Mouse (Mus musculus): ENCODE measurements at regions not wholly inside any gene's neighbourhood (a gene's known extent, or its start where the extent isn't known, plus 50 kb on each side); places are given as distances from the start of the nearest gene placed in this dataset.

GRCm38 (mm10) chr11:111715401-111715800 lies 649.4 kb downstream of the Kcnj2 start:
- DNase-seq (ENCODE audit: low spot score) = no peak

DNA sequence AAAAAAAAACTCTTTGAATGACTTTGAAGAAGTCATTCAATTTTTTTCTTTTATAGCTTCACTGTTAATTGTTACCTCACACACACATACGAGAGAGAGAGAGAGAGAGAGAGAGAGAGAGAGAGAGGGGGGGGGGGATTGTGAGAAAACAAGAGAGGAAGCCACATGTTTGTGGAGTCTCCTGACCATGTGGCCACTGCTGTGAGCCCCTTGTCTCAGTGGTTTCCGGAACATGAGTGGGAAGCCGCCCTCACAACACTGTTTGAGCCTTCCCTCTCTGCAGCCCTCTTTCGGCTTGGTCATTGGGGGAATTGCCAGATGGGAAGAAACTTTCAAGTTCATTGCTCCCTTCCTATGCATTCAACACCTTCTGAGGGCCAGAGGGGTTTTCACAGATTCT lies 656.3 kb downstream of the Kcnj2 start:
- no peak for DNase-seq (ENCODE audit: low spot score)

DNA sequence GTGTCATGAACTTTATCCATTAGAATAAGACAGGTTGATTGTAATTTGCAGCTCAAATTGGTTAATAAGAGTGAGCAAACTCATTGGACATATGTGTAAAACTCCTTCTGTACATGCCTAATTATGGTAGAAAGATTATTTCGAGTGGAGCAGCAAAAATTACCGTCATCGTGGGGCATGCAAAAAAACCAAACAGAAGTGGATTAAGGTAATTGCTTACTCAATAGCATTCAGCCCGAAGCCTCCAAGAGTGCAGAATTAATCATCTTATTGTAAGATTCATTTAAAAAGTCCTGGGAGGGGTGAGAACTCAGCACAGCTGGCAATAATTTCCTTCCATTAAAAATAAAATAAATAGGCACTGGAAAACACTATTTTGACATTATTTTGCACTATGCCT lies 662.2 kb downstream of the Kcnj2 start:
- DNase-seq (ENCODE audit: low spot score) = no peak

- DNase-seq (ENCODE audit: low spot score) = no peak
Measured at GRCm38 (mm10) chr11:111732096-111732495, 666.1 kb downstream of the Kcnj2 start.

GRCm38 (mm10) chr11:111735446-111735845 lies 669.5 kb downstream of the Kcnj2 start:
- DNase-seq (ENCODE audit: low spot score) = no peak

DNA sequence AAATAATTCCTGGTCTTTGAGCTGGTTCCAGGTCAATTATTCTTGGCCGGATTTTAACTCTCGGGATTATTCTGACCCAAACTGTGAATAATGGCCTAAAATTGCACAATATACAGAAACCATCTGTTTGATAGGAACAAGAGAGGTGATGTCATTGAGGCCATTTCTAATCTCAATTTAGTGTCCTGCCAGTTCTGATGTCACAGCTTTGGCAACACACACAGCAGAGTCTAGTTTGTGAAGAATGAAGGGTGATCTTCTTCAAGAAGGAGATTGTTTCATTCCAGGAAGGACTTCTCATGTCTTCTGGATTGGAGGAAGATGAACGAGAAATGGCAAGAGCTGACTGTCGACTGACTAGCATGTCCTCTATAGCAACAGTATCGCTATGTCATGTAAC lies 670.0 kb downstream of the Kcnj2 start:
- no peak for DNase-seq (ENCODE audit: low spot score)

DNA sequence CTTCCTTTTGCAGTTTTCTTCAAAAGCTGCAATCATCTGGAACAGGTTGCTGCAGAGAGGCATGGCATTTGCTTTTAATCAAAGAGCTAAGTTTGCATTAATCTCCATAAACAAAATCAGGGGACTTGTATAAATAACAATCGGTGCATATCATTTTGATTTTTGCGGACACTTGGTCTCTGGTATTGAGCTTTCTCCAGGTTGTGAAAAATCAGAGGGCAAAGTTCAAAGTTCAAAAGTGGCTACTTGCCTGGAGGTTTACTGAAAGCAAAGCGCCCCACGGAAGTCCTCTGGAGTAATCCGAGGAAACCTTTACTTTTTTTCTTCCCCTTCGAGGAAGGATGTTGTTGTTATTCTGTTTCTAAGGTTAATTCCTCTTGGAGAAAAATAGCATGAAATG lies 677.4 kb downstream of the Kcnj2 start:
- no peak for DNase-seq (ENCODE audit: low spot score)

DNA sequence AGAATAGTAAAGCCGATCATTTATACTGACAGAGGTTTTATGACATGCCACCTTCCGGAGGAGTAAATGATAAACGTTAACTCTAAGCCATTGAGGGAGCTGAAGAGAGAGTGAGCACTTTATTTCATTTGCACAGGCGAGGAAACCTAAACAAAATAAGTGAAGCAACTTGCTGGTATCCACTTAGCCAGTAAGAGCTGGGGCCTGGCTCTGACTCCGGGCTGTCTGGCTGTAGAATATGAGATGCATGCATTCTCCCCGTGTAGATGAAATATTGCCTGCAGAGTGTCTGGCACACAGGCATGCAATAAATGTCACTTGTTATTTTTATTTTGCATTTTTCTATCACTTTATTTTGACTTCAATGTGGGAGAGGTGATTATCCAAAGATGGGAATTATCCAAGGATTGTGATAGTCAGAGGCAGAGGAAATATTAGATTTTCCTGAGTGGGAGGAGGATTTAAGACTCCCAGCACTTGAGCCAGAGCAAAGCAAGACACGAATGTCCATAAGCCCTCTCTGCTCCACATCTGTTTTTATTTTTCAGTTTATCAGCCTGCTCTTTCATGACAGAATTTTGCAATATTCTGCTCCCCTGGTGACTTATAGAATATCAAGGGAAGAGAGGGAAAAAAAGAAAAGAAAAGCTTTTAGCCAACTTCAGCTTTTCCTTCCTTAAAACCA lies 681.4 kb downstream of the Kcnj2 start:
- DNase-seq (ENCODE audit: low spot score) = no peak

DNA sequence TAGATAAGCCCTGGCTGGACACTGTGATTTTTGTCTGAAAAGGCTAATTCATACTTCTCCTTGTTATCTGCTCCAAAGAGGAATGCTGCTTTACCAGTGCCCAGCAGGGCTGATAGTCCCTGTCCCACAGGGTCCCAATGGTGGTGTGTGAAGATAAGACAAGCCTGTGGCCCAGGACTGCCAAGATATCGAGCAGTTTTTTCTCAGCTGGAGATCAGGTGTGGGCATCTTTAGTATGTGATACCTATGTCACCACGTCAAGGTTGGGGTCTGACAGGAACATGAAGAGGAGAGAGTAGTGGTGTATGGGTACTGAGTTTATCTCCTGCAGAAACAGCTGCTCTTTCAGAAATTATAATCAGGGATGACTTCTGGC lies 682.0 kb downstream of the Kcnj2 start:
- DNase-seq (ENCODE audit: low spot score) = no peak

DNA sequence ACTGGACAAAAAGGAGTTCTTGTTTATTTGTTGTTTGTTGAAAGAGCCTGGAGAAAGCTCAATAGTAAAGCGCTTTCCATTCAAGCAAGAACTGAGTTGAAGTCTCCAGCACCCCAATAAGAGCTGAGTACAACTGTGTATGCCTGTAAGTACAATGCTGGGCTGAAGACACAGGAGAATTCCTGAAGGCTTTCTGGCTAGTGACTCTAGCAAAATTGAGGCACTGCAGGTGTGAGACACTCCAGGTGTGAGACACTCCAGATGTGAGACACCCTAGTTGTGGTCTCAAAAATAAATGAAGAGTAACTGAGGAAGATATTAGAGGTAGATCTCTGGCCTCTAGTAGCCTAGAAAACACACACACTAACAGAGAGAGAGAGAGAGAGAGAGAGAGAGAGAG lies 682.5 kb downstream of the Kcnj2 start:
- DNase-seq (ENCODE audit: low spot score) = no peak

DNA sequence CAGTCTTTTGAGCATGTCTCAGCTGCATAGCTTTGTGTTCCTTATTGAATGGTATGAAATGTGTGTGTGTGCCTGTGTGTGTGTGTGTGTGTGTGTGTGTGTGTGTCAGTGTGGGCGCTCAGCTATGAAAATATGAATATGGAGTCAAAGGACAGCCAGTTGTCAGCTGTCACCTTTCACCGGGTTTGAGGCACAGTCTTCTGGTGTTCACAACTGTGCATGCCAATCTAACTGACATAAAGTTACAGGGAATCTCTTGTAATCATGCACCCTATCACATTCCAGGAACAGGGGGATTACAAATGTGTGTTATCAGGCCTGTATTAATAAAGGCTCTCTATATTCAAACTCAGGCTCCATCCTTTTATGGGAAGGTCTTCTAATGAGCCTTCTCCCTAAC lies 688.8 kb downstream of the Kcnj2 start:
- DNase-seq (ENCODE audit: low spot score) = no peak

- no peak for DNase-seq (ENCODE audit: low spot score)
Measured at GRCm38 (mm10) chr11:111763081-111763480, 697.1 kb downstream of the Kcnj2 start.

GRCm38 (mm10) chr11:111766371-111767011 lies 700.5 kb downstream of the Kcnj2 start:
- DNase-seq (ENCODE audit: low spot score) = no peak

- no peak for DNase-seq (ENCODE audit: low spot score)
Measured at GRCm38 (mm10) chr11:111767012-111767392, 701.0 kb downstream of the Kcnj2 start.

DNA sequence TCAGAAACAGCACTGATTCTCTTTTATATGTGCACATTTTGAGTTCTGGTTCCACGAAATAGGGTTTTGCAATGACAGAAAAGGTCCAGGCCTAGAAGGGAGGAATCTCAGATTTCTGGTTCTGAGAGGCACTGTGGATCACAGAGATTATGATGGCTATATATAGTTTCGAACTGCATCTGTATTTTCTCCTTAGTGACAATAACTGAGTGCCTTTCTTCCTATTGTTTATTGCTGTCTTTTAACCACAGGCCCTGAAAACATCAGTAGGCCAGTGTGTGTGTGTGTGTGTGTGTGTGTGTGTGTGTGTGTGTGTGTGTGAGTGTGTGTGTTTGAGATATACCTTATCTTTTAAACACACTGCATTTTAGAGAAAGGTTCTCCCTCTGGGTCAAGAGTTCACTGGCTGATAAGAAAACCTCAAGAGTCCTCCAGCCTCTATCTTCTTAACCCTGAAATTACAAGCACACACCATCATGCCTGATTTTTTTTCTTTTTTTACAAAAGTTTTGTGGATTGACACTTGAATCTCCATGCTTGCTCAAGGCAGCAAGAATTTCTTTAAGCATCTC lies 708.2 kb downstream of the Kcnj2 start:
- peak; percentile 23 for DNase-seq (ENCODE audit: low spot score)

DNA sequence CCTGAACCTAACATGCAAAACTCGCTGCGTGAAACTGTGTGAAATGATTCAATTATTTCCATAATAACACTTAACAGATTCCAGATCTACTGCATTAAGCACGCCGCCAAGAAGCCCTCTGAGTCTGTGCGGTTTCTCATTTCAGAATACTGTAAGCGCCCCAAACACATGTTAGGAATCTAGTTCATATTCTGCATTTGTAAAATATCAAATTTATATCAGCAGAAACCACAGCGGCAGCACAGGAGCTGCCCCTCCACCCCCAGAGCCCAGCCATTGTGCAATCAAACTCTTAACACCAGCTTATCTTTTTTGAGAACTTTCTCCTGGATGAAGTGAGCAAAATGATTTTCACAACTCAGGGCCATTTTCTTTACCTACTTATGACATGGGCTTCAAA lies 715.4 kb downstream of the Kcnj2 start:
- no peak for DNase-seq (ENCODE audit: low spot score)

- no peak for DNase-seq (ENCODE audit: low spot score)
Measured at GRCm38 (mm10) chr11:111791267-111791926, 725.4 kb downstream of the Kcnj2 start.

GRCm38 (mm10) chr11:111801033-111801432 lies 735.1 kb downstream of the Kcnj2 start:
- no peak for DNase-seq (ENCODE audit: low spot score)

DNA sequence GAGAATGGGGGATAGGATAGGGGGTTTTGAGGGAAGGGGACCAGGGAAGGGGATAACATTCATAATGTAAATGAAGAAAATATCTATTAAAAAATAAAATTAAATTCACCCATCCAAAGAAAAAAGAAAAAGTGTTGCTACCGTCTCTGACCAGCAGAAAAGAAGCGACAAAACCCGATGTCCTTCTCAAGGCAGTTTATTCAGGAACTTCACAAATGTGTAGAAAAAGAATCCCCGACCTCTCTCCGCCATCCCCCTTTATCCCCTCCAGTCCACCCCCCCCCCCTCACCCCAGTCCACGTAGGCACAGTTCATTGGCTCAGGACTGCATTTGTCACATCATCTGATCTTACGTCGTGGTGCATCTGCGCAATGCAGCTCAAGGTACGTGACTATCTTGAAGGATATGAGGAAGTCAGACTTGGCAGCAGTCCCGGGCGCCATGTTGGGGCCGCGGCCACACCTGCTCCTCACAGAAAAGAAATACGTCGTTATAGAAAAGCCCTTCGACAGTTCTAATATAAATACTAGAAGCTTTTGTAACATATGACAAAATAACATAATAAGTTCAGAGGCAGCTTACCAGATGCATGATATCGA lies 750.3 kb downstream of the Kcnj2 start:
- DNase-seq (ENCODE audit: low spot score) = no peak

DNA sequence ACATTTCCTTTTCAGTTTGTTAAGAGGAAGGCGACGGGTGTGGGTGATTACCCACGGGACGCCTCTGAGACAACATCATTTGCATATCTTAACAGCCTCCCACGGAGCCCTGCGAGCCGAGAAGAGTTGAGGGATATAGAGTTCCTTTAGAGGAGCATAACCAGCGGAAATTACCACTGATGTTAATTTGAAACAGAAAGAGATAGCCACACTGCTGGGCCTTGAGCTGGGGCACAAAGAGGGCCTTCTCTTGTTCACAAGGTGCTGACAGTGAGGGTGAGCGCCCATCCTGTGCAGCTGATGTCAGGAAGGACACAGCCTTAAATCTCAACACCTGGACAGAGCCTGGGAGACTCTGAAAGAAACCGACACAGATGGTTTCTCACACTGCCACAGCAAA lies 752.2 kb downstream of the Kcnj2 start:
- no peak for DNase-seq (ENCODE audit: low spot score)

DNA sequence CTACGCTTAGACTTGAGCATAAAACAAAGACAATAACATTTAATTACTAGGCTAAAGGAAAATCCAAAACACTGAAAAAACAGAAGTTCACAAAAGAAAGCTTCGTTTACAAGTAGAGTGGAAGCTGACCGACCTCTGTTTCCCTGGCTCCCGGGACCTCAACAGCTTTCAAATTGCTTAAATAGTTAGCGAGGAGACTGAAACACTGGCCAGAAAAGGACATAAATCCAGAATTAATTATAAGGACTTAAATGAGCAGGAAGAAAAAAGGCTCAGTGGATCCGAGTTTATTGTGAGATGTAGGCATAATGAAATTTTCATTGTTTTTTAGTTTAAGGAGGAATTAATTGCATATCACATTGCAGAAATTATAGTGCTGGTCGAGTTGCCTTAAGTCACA lies 754.4 kb downstream of the Kcnj2 start:
- DNase-seq (ENCODE audit: low spot score) = no peak

DNA sequence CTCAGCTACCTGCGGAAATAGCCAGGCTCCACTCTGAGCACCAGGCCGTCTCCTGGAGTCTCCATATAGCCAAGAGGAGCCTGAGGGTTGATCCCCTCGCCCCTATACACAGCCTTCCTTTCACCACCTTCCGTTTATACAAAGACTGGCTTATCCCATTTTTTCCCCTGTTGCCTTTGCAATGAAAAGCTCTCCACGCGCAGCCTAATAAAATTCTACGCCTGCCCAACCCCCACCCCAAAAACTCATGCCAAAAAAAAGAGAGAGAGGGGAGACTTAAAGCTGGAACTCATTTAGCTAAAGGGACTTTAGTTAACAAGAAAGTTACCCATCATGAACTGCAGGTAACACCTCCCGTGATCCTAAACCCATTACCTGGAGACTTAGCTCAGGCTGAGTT lies 762.5 kb downstream of the Kcnj2 start:
- DNase-seq (ENCODE audit: low spot score) = no peak

DNA sequence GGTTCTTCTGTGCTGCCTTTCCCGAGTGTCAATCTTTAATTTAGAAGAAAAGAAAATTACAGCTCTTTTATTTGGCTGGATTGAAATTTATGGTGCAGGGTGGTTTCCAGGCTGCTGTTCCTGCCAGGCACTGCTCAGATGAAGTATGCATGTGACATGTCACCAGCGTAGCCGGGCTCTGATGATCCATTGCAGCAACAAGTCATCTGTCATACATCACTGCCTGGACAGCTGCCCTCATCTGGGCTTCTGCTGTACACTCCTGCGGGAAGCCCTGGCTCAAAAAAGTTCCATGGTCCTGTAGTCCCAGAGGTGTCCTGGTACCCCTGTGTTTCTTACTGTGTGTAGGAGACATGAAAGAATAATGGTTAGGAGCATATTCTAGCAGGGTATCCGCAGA lies 773.0 kb downstream of the Kcnj2 start:
- no peak for DNase-seq (ENCODE audit: low spot score)
